8 mouse cellular contexts compared by ENCODE assay signal in the genomic region with DNA sequence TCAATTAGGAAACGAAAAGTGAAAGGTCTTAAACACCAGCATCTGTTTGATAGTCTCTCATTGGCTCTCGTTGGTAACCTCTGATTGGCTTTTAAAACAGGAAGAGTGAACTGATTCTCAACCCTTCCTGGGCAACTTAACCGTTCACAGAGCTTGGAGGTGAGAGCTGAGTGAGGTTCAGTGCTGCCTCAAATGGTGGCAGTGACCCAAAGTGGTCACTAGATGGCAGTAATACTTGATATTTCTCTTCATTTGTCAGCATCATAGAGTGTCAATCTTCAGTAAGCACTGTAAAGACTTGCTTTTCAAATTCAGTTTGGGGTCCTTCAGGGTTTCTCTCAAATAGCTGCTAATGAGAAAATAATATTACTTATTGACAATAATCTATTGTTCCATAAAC.
DNase-seq lines count a peak whose midpoint lies in the region; TF ChIP-seq lines count a peak whose summit lies in the region.
"Not testable (repeated sequence)": the region's sequence is repeated elsewhere in the genome, so short reads cannot be mapped to it uniquely, and the experiment has no call there.

No protein-coding gene starts in this region.

- not testable (repeated sequence) for H3K9ac ChIP-seq in ES-Bruce4 (ENCODE audit: low read depth, poor library complexity, severe bottlenecking)

- not testable (repeated sequence) for TF ChIP-seq EP300 in ES-Bruce4 (IDR thresholded peaks at IDR 0.05; ENCODE audit: insufficient read depth, low read depth, low read length)

- not testable (repeated sequence) for H3K9me3 ChIP-seq in ES-Bruce4 (replicated peaks; ENCODE audit: control insufficient read depth, insufficient read depth, low read length, poor library complexity, severe bottlenecking)

- not testable (repeated sequence) for H3K27me3 ChIP-seq in ES-Bruce4 (ENCODE audit: control insufficient read depth, insufficient read depth, low read length, poor library complexity, severe bottlenecking)

- not testable (repeated sequence) for H3K27ac ChIP-seq in ES-Bruce4 (ENCODE audit: insufficient read depth, low read length)

- H3K4me1 ChIP-seq in ES-Bruce4 (ENCODE audit: control insufficient read depth, insufficient read depth, low read length) = not testable (repeated sequence)

- peak; percentile 41 for TF ChIP-seq CTCF in ES-Bruce4 (IDR thresholded peaks at IDR 0.05; ENCODE audit: low read depth, low read length)
- TF ChIP-seq CTCF in brain, embryonic 14.5 days (IDR thresholded peaks at IDR 0.05; ENCODE audit: borderline replicate concordance, extremely low read depth, insufficient read depth, insufficient read length) = peak; percentile 40; the same call in 1 of the 2 replicates

- DNase-seq in brain, embryonic 14.5 days (ENCODE audit: low read depth) = peak; percentile 32
- peak; percentile 34 for DNase-seq in embryo, embryonic 10 days (ENCODE audit: low spot score)
- DNase-seq in forelimb bud, embryonic 11.5 days (ENCODE audit: low read depth, low spot score) = peak; percentile 25
- DNase-seq in hindlimb bud, embryonic 11.5 days (ENCODE audit: extremely low spot score, low read depth, low spot score) = peak; percentile 22
- peak; percentile 10 to 36 for DNase-seq in left cerebral cortex, adult 18-20 months (ENCODE audit: low spot score in 2 of 2)
- peak; percentile 17 for DNase-seq in lung, postnatal 36 days
- DNase-seq in right cerebral cortex, postnatal 10 days (ENCODE audit: low spot score in 2 of 2) = peak; percentile 16 to 20

- not testable (repeated sequence) for TF ChIP-seq POLR2A in ES-Bruce4 (IDR thresholded peaks at IDR 0.05; ENCODE audit: insufficient read depth, low read length); brain, embryonic 14.5 days (IDR thresholded peaks at IDR 0.05; ENCODE audit: borderline replicate concordance, extremely low read depth, insufficient read depth, insufficient read length, poor library complexity, severe bottlenecking)

- H3K4me3 ChIP-seq in ES-Bruce4 (ENCODE audit: low read depth, low read length) = not testable (repeated sequence)

- not testable (repeated sequence) for H3K36me3 ChIP-seq in ES-Bruce4 (ENCODE audit: control insufficient read depth, insufficient read depth, low read length, poor library complexity, severe bottlenecking)
